ENCODE assay signal across 9 mouse cellular contexts in the genomic region with DNA sequence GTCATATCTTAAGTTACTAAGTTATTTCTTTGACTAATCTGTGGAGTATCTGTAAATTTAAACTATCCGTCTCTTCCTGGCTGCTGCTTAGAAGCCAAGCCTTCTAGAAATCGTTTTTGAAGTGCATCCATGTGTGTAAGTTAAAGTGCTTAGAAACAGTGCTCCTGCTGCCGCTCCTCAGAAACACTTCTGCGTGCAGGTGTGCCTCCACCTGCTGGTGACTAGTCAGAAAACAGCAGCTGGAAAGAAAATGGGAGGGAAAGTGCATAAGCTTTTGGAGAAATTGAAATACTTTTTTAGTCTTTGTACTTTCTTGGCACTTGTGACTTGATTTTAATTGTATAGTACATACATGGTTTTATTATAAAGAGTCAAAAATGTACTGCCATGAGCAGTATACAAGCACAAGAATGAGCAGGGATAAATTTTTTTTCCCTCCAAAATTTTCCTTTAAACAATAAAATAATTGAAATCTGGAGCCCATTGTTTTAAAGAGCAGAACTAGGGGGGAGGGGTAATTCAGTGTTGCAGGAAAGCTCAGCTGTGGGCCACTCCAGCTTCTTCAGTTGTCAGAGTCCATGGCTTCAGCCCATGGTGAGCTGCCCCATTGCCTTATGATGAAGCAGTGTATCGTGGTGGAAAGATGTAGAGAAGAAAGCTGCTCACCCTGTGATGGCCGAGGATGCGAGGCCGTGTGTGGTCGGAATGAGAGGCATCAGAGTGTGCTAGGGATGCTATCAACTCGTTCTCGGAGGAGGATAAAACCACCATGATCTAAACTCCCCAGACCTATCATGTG. TPM values are rescaled to one million over a fixed set of nuclear protein-coding genes. Genes with fewer than 3 reads are reported as not detected.
A peak's percentile ranks its signal among the peaks of the same experiment; 100 is the strongest.
DNase-seq lines count a peak whose midpoint lies in the region; ATAC-seq and TF ChIP-seq lines count a peak whose summit lies in the region.
"Had no signal": no experiment of that assay in that cellular context is flagged by ENCODE, and none has a peak within 500 bp of the region (broad histone marks: within the 10 kb centered on the region; RNA-seq: fewer than 3 reads in every experiment).

No protein-coding gene starts in this region.

- no peak overlapping the region for H3K9ac ChIP-seq in neural tube, embryonic 12.5 days
- H3K9ac ChIP-seq in neural tube, embryonic 15.5 days (replicated peaks), result no peak overlapping the region
- H3K9ac ChIP-seq: midbrain, embryonic 12.5 days had no signal

- 0 out of 2 replicates have a peak, but pooled peaks have one; percentile 13 for ATAC-seq in neural tube, embryonic 12.5 days (ENCODE audit: low FRiP score, low read depth)
- ATAC-seq in neural tube, embryonic 15.5 days (ENCODE audit: low FRiP score), result no peak

- no peak overlapping the region for H3K4me3 ChIP-seq in gastrocnemius, adult 2 months
- no peak overlapping the region for H3K4me3 ChIP-seq in neural tube, embryonic 12.5 days
- H3K4me3 ChIP-seq in neural tube, embryonic 15.5 days (replicated peaks), result no peak overlapping the region
- H3K4me3 ChIP-seq: midbrain, embryonic 12.5 days had no signal

- no peak for DNase-seq in gastrocnemius, adult 2 months
- DNase-seq in gastrocnemius, adult 18-20 months (ENCODE audit: low spot score), result no peak
- peak; percentile 21 for DNase-seq in embryo, embryonic 10.5 days (ENCODE audit: low spot score)
- peak; percentile 3 for DNase-seq in splenic B cell, adult 2 months (ENCODE audit: low read depth, low spot score)
- DNase-seq in left cerebral cortex, postnatal 4 days, result no peak
- no peak for DNase-seq in gastrocnemius, postnatal 14 days

- no peak overlapping the region for H3K27ac ChIP-seq in gastrocnemius, adult 2 months
- no peak overlapping the region for H3K27ac ChIP-seq in neural tube, embryonic 12.5 days
- H3K27ac ChIP-seq in neural tube, embryonic 15.5 days (replicated peaks), result no peak overlapping the region
- H3K27ac ChIP-seq: midbrain, embryonic 12.5 days had no signal

- intact Hi-C loops in gastrocnemius, adult 2 months (cut with DNase I), result no loop called here
- intact Hi-C loops in left cerebral cortex, postnatal 4 days (cut with DNase I), result no loop called here
- intact Hi-C loops in gastrocnemius, postnatal 14 days (cut with DNase I; ENCODE audit: low total_unique reads), result no loop called here

- H3K4me2 ChIP-seq in neural tube, embryonic 12.5 days (replicated peaks), result no peak overlapping the region
- H3K4me2 ChIP-seq in neural tube, embryonic 15.5 days, result no peak overlapping the region
- H3K4me2 ChIP-seq: midbrain, embryonic 12.5 days had no signal

- no peaks in the 10 kb centered on the region for H3K9me3 ChIP-seq in neural tube, embryonic 12.5 days
- no peaks in the 10 kb centered on the region for H3K9me3 ChIP-seq in neural tube, embryonic 15.5 days (replicated peaks)
- H3K9me3 ChIP-seq: midbrain, embryonic 12.5 days had no signal

- peak; percentile 37 for TF ChIP-seq CTCF in gastrocnemius, adult 2 months (IDR thresholded peaks at IDR 0.05)

- H3K27me3 ChIP-seq in neural tube, embryonic 12.5 days (replicated peaks), result no peaks in the 10 kb centered on the region
- H3K27me3 ChIP-seq in neural tube, embryonic 15.5 days (replicated peaks), result no peaks in the 10 kb centered on the region
- H3K27me3 ChIP-seq in splenic B cell, adult 2 months (ENCODE audit: control insufficient read depth, insufficient read depth, low read length, poor library complexity, severe bottlenecking), result no peaks in the 10 kb centered on the region
- H3K27me3 ChIP-seq: midbrain, embryonic 12.5 days had no signal

- H3K4me1 ChIP-seq in neural tube, embryonic 12.5 days, result no peaks in the 10 kb centered on the region
- no peaks in the 10 kb centered on the region for H3K4me1 ChIP-seq in neural tube, embryonic 15.5 days
- H3K4me1 ChIP-seq: midbrain, embryonic 12.5 days had no signal

- WGBS in neural tube, embryonic 12.5 days, result 80% methylated on average over 11 of the region's 11 CpGs
- WGBS in neural tube, embryonic 15.5 days, result 76% methylated on average over 11 of the region's 11 CpGs

- peaks cover 9% of the 10 kb centered on the region for H3K36me3 ChIP-seq in neural tube, embryonic 12.5 days
- H3K36me3 ChIP-seq in neural tube, embryonic 15.5 days, result no peaks in the 10 kb centered on the region; the same call in 1 of the 2 replicates
- no peaks in the 10 kb centered on the region for H3K36me3 ChIP-seq in splenic B cell, adult 2 months (ENCODE audit: control insufficient read depth, insufficient read depth, low read length, poor library complexity, severe bottlenecking)

RNA-seq across cellular contexts. Expression of gene Nup35, which starts 53.0 kb away (rescaled TPM):
- 1 to 10 TPM; 8.0 to 9.3 TPM for total RNA-seq in gastrocnemius, adult 2 months (2021)
- 1 to 10 TPM; 8.6 to 9.1 TPM for total RNA-seq in gastrocnemius, adult 18-20 months (2021)
- polyA plus RNA-seq in neural tube, embryonic 12.5 days (2016; fragmentation: Nextera tagmentation; extraction: Ambion mirVana), result 55.4 and 58.0 TPM in 2 replicates
- 49.3 and 54.1 TPM in 2 replicates for polyA plus RNA-seq in neural tube, embryonic 15.5 days (2015; fragmentation: Nextera tagmentation; extraction: Ambion mirVana)
- total RNA-seq in left cerebral cortex, postnatal 4 days (2021), result 10 to 100 TPM; 26.5 to 28.1 TPM
- 1 to 10 TPM; 7.4 to 9.0 TPM for total RNA-seq in gastrocnemius, postnatal 14 days (2021)

RNA-seq across cellular contexts. Expression of gene Dusp19, which starts 53.2 kb away (rescaled TPM):
- total RNA-seq in gastrocnemius, adult 2 months (2021), result 10 to 100 TPM in 1 of 2 experiments, 1 to 10 TPM in 1; 8.6 to 11.2 TPM
- 10 to 100 TPM; 10.6 to 10.8 TPM for total RNA-seq in gastrocnemius, adult 18-20 months (2021)
- polyA plus RNA-seq in neural tube, embryonic 12.5 days (2016; fragmentation: Nextera tagmentation; extraction: Ambion mirVana), result 16.8 and 17.3 TPM in 2 replicates
- 14.8 and 16.2 TPM in 2 replicates for polyA plus RNA-seq in neural tube, embryonic 15.5 days (2015; fragmentation: Nextera tagmentation; extraction: Ambion mirVana)
- 10 to 100 TPM; 19.0 to 23.7 TPM for total RNA-seq in left cerebral cortex, postnatal 4 days (2021)
- 1 to 10 TPM; 6.5 TPM for total RNA-seq in gastrocnemius, postnatal 14 days (2021)

Comparison
In these comparisons a context has a peak if more than half of its experiments do, and no peak if none do; other contexts are left out.
1. DNase-seq: peak in embryo, embryonic 10.5 days (single experiment) and splenic B cell, adult 2 months (single experiment); none in gastrocnemius, adult 2 months (single experiment), gastrocnemius, adult 18-20 months (single experiment), left cerebral cortex, postnatal 4 days (single experiment) and gastrocnemius, postnatal 14 days (single experiment).